Mouse (Mus musculus): ENCODE results near the gene Rapgef4. TPM values are rescaled to one million over a fixed set of nuclear protein-coding genes. Genes with fewer than 3 reads are reported as not detected.

Rapgef4 gene
- total and polyA plus RNA-seq, 2 experiments from 2014 or later, result 48.5 to 78.6 TPM

DNA sequence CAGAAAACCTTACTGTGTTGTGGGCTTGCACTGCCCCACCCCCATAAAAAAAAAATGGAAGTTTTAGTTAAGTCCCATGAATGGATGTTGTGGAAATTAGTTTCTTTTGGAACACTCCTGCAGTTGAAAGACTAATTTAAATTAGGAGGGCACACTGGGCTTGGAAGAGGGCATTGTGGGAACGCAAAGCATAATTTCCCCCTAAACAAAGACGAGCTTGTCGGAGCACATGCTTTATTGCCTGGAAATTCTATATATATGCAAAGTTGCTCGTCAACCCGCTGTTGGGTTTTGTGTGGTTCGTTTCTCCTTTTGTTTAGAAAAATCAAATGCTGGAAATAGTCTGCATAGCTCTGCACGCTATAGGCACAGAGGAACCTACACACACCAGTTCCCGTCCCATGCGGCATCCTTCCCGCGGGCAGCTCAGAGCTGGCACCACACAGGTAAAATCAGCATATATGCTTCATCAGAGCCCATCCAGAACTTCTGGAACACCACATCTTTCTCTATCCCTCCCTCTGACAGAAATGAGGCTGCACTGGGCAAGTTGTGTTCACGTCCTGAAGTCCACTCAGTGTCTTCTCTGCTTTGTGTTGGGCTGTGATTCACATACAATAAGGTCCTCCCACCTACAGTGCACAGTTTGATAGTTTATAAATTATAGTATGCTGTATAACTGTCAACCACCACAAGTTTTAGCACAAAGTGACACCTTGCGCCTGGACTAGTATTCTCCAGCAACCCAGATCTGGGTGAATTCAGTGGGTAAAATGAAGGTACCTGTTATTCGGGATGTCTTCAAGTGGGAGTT lies 141.6 kb downstream of the Rapgef4 start:
- Histone ChIP-seq H3K4me1 (ENCODE audit: insufficient read depth, low read length) (no peaks in the 10 kb centered on the region), H3K4me3 (ENCODE audit: low read depth, low read length) (no peak overlapping the region), H3K36me3 (ENCODE audit: insufficient read depth, low read length) (no peaks in the 10 kb centered on the region), H3K4me2 (ENCODE audit: low read depth, low read length, poor library complexity, severe bottlenecking) (no peak overlapping the region), H3K27ac (ENCODE audit: low read depth, low read length) (no peak overlapping the region), H3K9me3 (ENCODE audit: low read length) (no peaks in the 10 kb centered on the region), H3K9ac (replicated peaks; ENCODE audit: low read length, poor library complexity, severe bottlenecking) (no peak overlapping the region), H3K27me3 (ENCODE audit: insufficient read depth, low read length) (no peaks in the 10 kb centered on the region)
- no peak for DNase-seq (ENCODE audit: low spot score)
- WGBS, result 64% methylated on average over 14 of the region's 14 CpGs
- no peak for ATAC-seq (ENCODE audit: low FRiP score)
- TF ChIP-seq CTCF (IDR thresholded peaks at IDR 0.05), result no peak

DNA sequence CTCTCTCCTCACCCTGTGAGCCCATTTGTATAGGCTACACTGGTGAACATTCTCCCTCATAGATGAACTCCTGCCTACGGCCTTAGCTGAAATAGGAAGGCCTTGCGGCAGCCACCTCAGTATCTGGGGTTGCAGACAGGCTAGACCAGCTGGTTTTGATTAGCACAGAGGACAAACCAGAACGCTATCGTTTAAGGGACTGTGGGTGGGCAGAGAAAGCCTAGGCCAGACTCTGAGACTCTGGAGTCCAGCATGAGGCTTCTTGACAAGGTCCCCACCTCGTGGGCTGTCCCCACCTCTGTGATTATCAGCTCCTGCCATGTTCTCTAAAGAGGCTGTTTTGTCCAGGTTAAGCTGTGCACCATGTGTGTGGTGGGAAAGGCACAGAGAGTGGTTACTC lies 142.8 kb downstream of the Rapgef4 start:
- DNase-seq (ENCODE audit: low spot score) (no peak), ATAC-seq (ENCODE audit: low FRiP score) (no peak)
- H3K4me3 ChIP-seq (ENCODE audit: low read depth, low read length), result no peak overlapping the region
- 89% methylated on average over 5 of the region's 5 CpGs for WGBS
- H3K4me1 ChIP-seq (ENCODE audit: insufficient read depth, low read length), result no peaks in the 10 kb centered on the region
- no peaks in the 10 kb centered on the region for H3K9me3 ChIP-seq (ENCODE audit: low read length)
- H3K27me3 ChIP-seq (ENCODE audit: insufficient read depth, low read length), result no peaks in the 10 kb centered on the region
- H3K4me2 ChIP-seq (ENCODE audit: low read depth, low read length, poor library complexity, severe bottlenecking), result no peak overlapping the region
- H3K9ac ChIP-seq (replicated peaks; ENCODE audit: low read length, poor library complexity, severe bottlenecking), result no peak overlapping the region
- H3K27ac ChIP-seq (ENCODE audit: low read depth, low read length), result no peak overlapping the region
- TF ChIP-seq CTCF (IDR thresholded peaks at IDR 0.05), result no peak
- H3K36me3 ChIP-seq (ENCODE audit: insufficient read depth, low read length), result no peaks in the 10 kb centered on the region

DNA sequence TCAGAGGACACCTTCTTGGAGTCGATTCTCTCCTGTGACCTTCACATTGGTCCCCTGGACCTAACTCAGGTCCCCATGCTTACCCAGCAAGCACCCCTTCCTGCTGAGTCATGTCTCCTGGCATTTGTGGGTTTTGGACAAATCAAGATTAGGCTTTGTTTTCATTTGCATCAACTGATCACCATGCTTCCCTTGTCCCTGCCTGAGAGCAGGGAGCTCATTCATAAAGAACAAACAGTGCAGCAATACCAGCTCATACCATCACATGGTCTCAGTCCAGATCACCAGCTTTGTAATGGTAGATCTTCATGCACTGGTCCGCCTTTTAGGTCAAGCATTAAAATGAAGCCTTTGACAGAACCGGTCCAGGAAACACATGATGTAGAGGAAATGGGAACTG lies 144.7 kb downstream of the Rapgef4 start:
- Histone ChIP-seq H3K36me3 (ENCODE audit: insufficient read depth, low read length) (no peaks in the 10 kb centered on the region), H3K27me3 (ENCODE audit: insufficient read depth, low read length) (no peaks in the 10 kb centered on the region), H3K4me3 (ENCODE audit: low read depth, low read length) (no peak overlapping the region), H3K27ac (ENCODE audit: low read depth, low read length) (no peak overlapping the region), H3K4me2 (ENCODE audit: low read depth, low read length, poor library complexity, severe bottlenecking) (no peak overlapping the region), H3K9me3 (ENCODE audit: low read length) (no peaks in the 10 kb centered on the region), H3K9ac (replicated peaks; ENCODE audit: low read length, poor library complexity, severe bottlenecking) (no peak overlapping the region), H3K4me1 (ENCODE audit: insufficient read depth, low read length) (no peaks in the 10 kb centered on the region)
- ATAC-seq (ENCODE audit: low FRiP score), result no peak
- 90% methylated on average over 3 of the region's 3 CpGs for WGBS
- no peak for DNase-seq (ENCODE audit: low spot score)
- no peak for TF ChIP-seq CTCF (IDR thresholded peaks at IDR 0.05)

DNA sequence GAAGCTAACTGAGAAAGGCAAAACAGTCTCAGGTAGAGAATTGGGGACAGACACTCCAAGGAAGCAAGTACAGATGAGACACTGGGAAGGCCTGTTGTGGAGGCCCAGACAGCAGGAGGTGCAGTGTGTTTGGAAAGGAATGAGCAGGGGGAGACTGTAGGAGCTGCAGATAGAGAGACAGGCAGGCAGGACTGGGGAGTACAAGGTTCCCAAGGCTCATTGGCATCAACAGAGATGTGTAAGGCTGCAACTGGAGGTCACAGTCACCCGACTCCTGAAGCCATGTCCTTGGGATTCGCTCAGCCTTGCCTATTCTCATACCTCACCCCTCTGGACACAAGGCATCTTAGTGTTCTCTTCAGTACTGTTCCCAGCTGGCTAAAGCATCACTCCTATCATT lies 145.4 kb downstream of the Rapgef4 start:
- no peak for ATAC-seq (ENCODE audit: low FRiP score)
- Histone ChIP-seq H3K9ac (replicated peaks; ENCODE audit: low read length, poor library complexity, severe bottlenecking) (no peak overlapping the region), H3K4me2 (ENCODE audit: low read depth, low read length, poor library complexity, severe bottlenecking) (no peak overlapping the region), H3K4me3 (ENCODE audit: low read depth, low read length) (no peak overlapping the region), H3K27me3 (ENCODE audit: insufficient read depth, low read length) (no peaks in the 10 kb centered on the region), H3K9me3 (ENCODE audit: low read length) (no peaks in the 10 kb centered on the region), H3K36me3 (ENCODE audit: insufficient read depth, low read length) (no peaks in the 10 kb centered on the region), H3K4me1 (ENCODE audit: insufficient read depth, low read length) (no peaks in the 10 kb centered on the region), H3K27ac (ENCODE audit: low read depth, low read length) (no peak overlapping the region)
- WGBS, result 92% methylated on average over 2 of the region's 2 CpGs
- TF ChIP-seq CTCF (IDR thresholded peaks at IDR 0.05), result no peak
- DNase-seq (ENCODE audit: low spot score), result no peak

DNA sequence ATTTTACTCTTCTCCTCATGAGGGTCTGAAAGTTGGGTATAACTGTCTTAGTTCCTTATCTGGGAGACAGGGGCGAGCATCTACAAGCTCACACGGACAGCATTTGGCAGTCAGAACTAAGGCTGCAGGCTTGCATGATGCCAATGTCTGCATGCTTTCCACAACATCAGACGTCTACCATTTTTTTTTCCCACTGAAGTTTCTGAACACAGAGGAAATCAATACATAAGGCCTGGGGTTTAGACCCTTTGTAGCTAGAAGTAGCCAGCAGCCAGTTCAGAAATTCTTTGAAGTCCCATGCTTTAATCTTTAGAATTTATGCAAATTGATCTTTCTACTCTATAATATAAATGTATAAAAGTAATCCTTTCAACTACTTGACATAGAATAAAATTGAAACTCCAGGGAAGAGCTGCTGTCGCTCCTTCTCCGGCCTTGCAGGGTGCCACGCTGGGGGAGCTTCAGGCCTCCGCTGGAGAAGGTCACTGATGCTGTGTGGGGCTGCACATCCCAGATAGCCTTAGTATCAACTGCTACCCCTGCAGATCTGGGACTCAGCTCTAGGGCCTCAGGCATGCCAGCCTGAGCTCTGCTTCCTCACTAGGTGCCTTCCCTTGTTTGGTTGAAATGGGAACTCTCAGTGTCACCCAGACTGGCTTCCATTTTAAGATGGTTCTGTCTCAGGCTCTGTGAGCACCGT lies 148.7 kb downstream of the Rapgef4 start:
- DNase-seq (ENCODE audit: low spot score) (no peak), ATAC-seq (ENCODE audit: low FRiP score) (peak; percentile 23; the same call in 1 of the 2 replicates)
- 37% methylated on average over 8 of the region's 8 CpGs for WGBS
- no peak for TF ChIP-seq CTCF (IDR thresholded peaks at IDR 0.05)
- H3K4me1 ChIP-seq (ENCODE audit: insufficient read depth, low read length), result no peaks in the 10 kb centered on the region
- no peak overlapping the region for H3K4me2 ChIP-seq (ENCODE audit: low read depth, low read length, poor library complexity, severe bottlenecking)
- H3K27ac ChIP-seq (ENCODE audit: low read depth, low read length), result 0 out of 2 replicates have a peak overlapping the region, but pooled peaks have one; percentile 18
- no peaks in the 10 kb centered on the region for H3K36me3 ChIP-seq (ENCODE audit: insufficient read depth, low read length)
- H3K27me3 ChIP-seq (ENCODE audit: insufficient read depth, low read length), result no peaks in the 10 kb centered on the region
- H3K4me3 ChIP-seq (ENCODE audit: low read depth, low read length), result no peak overlapping the region
- H3K9me3 ChIP-seq (ENCODE audit: low read length), result no peaks in the 10 kb centered on the region
- H3K9ac ChIP-seq (replicated peaks; ENCODE audit: low read length, poor library complexity, severe bottlenecking), result no peak overlapping the region

DNA sequence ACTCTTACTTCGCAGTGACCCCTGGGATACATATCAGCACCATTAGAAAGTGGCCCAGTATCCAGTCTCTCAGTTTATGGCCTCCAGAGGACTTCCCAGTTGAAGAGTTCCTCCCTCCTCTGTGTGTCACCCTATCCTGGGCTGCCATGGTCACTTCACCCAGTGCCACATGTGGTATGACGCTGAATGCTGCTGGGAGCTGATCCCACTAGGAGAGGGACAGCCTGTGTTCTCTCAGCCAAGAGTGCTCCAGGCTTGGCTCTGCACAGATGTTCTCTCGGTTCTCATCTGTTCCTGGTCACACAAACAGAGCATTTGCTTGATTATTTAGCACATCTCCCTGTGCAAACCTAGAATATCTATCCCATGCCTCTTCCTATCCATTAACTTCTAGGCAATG lies 151.2 kb downstream of the Rapgef4 start:
- ATAC-seq (ENCODE audit: low FRiP score), result no peak
- no peak for DNase-seq (ENCODE audit: low spot score)
- Histone ChIP-seq H3K9ac (replicated peaks; ENCODE audit: low read length, poor library complexity, severe bottlenecking) (no peak overlapping the region), H3K4me2 (ENCODE audit: low read depth, low read length, poor library complexity, severe bottlenecking) (no peak overlapping the region), H3K4me3 (ENCODE audit: low read depth, low read length) (no peak overlapping the region), H3K4me1 (ENCODE audit: insufficient read depth, low read length) (0 out of 2 replicates have a peak, but pooled peaks cover 3% of the 10 kb centered on the region), H3K27ac (ENCODE audit: low read depth, low read length) (no peak overlapping the region), H3K36me3 (ENCODE audit: insufficient read depth, low read length) (no peaks in the 10 kb centered on the region), H3K27me3 (ENCODE audit: insufficient read depth, low read length) (no peaks in the 10 kb centered on the region), H3K9me3 (ENCODE audit: low read length) (no peaks in the 10 kb centered on the region)
- WGBS, result 90% methylated on average over 3 of the region's 3 CpGs
- no peak for TF ChIP-seq CTCF (IDR thresholded peaks at IDR 0.05)
